Comparison of ENCODE assay signal across 21 mouse cellular contexts in genomic region chr17:42393086-42393485, GRCm38 (mm10).
DNase-seq lines count a peak whose midpoint lies in the region; TF ChIP-seq lines count a peak whose summit lies in the region.
"Had no signal": no experiment of that assay in that cellular context is flagged by ENCODE, and none has a peak within 500 bp of the region (broad histone marks: within the 10 kb centered on the region; RNA-seq: fewer than 3 reads in every experiment).

No protein-coding gene starts in this region.

- DNase-seq in frontal cortex, adult 2 months (ENCODE audit: extremely low spot score in 1 of 2, low spot score in 1 of 2): peak; percentile 14 to 31
- no peak for DNase-seq in frontal cortex, postnatal 14 days (ENCODE audit: low spot score in 2 of 2)
- no peak for DNase-seq in left cerebral cortex, adult 2 months (ENCODE audit: extremely low spot score in 1 of 2, low spot score in 2 of 2)
- DNase-seq in left cerebral cortex, postnatal 36 days (ENCODE audit: low spot score in 2 of 2): no peak
- DNase-seq in telencephalon, adult 2 months (ENCODE audit: low read depth, low spot score): peak; percentile 57
- DNase-seq in spleen, postnatal 4 days (ENCODE audit: low spot score in 2 of 2): no peak
- DNase-seq: adrenal gland, adult 8-10 months; adrenal gland, postnatal 14 days; adrenal gland, postnatal 36 days; cerebellum, adult 11 months; cerebellum, adult 18-20 months; cerebellum, adult 8-10 months; cerebellum, adult 9-11 months; cerebellum, postnatal 14 days; cerebellum, postnatal 36 days; embryo, embryonic 11 days had no signal

- TF ChIP-seq CTCF in left cerebral cortex, adult 2 months (IDR thresholded peaks at IDR 0.05): no peak

- H3K27ac ChIP-seq in left cerebral cortex, adult 2 months: peak overlapping the region; percentile 3; the same call in 1 of the 2 replicates
- H3K27ac ChIP-seq: embryonic facial prominence, embryonic 13.5 days; embryonic facial prominence, embryonic 15.5 days; forebrain, embryonic 10.5 days; forebrain, embryonic 12.5 days had no signal

- H3K4me3 ChIP-seq in left cerebral cortex, adult 2 months: no peak overlapping the region
- H3K4me3 ChIP-seq: embryonic facial prominence, embryonic 13.5 days; embryonic facial prominence, embryonic 15.5 days; erythroblast, embryonic 14.5 days; forebrain, embryonic 10.5 days; forebrain, embryonic 12.5 days had no signal

- intact Hi-C loops in left cerebral cortex, adult 2 months (cut with DNase I): no loop called here
- intact Hi-C loops in left cerebral cortex, postnatal 36 days (cut with DNase I): no loop called here

Comparison
In these comparisons a context has a peak if more than half of its experiments do, and no peak if none do; other contexts are left out.
1. DNase-seq: peak in frontal cortex, adult 2 months (2 of 2) and telencephalon, adult 2 months (single experiment); none in frontal cortex, postnatal 14 days (0 of 2), left cerebral cortex, adult 2 months (0 of 2), left cerebral cortex, postnatal 36 days (0 of 2) and spleen, postnatal 4 days (0 of 2).